Mouse (Mus musculus) testis, adult 2 months (tissue): ENCODE measurements around the gene Trir.

Experiments used
- CTCF ChIP-seq: fragments of 200-500 bp; IDR thresholded peaks from 2 replicates; pipeline ENCODE4 v1.5.1; 2012; ENCODE audit warnings: low read depth, mild to moderate bottlenecking, inconsistent platforms, low read length, moderate library complexity; ENCODE audit not compliant: control insufficient read depth, insufficient read depth, insufficient replicate concordance
- POLR2A ChIP-seq: fragments of 200-500 bp; IDR thresholded peaks from 2 replicates; pipeline ENCODE4 v1.6.1; 2012; ENCODE audit warnings: low read depth, mild to moderate bottlenecking, inconsistent platforms, low read length, moderate library complexity; ENCODE audit not compliant: control insufficient read depth

DNA sequence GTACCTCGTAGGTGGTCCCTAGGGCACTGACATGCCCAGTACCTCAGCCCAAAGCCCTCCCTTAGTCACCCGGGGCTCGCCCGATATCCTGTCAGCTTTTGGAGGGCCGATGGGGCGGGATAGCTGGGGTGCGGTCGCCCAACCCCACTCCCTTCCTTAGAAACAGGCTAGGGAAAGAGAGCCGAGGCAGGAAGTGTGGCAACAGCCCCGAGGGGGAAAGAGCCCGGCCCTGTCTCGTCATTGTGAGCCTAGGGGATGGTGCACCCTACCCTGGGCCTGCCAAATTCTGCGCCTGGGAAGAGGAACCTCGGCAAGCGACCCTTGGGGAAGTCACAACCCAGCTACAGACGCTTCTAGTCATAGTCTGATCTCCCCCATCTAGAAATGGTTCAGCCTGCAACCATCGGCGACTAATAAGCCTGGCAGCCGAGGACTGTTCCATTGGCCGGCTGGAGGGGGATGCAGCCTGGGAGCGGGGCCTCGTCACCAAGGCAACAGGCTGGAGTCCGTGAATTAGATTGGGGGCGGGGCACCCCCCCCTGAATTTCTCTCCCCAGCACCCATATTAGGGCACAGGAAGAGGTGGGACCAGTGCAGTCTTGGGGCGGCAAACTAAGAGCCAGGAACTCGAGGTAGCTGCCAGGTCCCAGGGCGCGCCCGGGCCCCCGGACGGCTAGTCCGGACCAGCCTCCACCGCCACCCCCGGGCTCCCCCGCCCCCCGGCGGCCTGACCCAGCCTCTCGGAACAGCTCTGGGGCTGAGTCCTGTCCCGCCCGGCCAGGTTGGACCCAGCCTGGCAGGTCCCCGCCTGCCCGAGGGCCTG is 46.8 kb upstream of the Trir start:
- no peak for TF ChIP-seq CTCF
- TF ChIP-seq POLR2A = no peak
